8 mouse cellular contexts compared by ENCODE assay signal in genomic region chr10:84530388-84530787, GRCm38 (mm10). TPM values are rescaled to one million over a fixed set of nuclear protein-coding genes. Genes with fewer than 3 reads are reported as not detected.
DNase-seq lines count a peak whose midpoint lies in the region; ATAC-seq and TF ChIP-seq lines count a peak whose summit lies in the region.

No protein-coding gene starts in this region.

- peak in 1 of 2 experiments; percentile 39 for DNase-seq in heart, adult 2 months
- DNase-seq in heart, postnatal 25 days (ENCODE audit: low spot score), result no peak
- DNase-seq in brain, adult 2 months (ENCODE audit: low read depth, low spot score), result peak; percentile 47
- no peak for DNase-seq in ovary, postnatal 10 days (ENCODE audit: low spot score)
- no peak for DNase-seq in adrenal gland, postnatal 14 days
- no peak for DNase-seq in layer of hippocampus, adult 11-12 months (ENCODE audit: low spot score)

- no peaks in the 10 kb centered on the region for H3K79me2 ChIP-seq in heart, adult 2 months (replicated peaks; ENCODE audit: control insufficient read depth, insufficient read depth, low read length)

- H3K36me3 ChIP-seq in heart, adult 2 months (ENCODE audit: control insufficient read depth, insufficient read depth, low read length), result no peaks in the 10 kb centered on the region
- H3K36me3 ChIP-seq in heart, embryonic 16.5 days (ENCODE audit: control insufficient read depth, insufficient read depth), result peaks cover 33% of the 10 kb centered on the region
- peaks cover 32% of the 10 kb centered on the region for H3K36me3 ChIP-seq in midbrain, embryonic 13.5 days

- H3K9me3 ChIP-seq in heart, embryonic 16.5 days (replicated peaks; ENCODE audit: control insufficient read depth, low read length), result no peaks in the 10 kb centered on the region
- no peaks in the 10 kb centered on the region for H3K9me3 ChIP-seq in midbrain, embryonic 13.5 days

- no peak overlapping the region for H3K4me3 ChIP-seq in heart, adult 2 months
- H3K4me3 ChIP-seq in heart, embryonic 16.5 days (ENCODE audit: low read length), result peak overlapping the region; percentile 39
- peak overlapping the region; percentile 83; the same call in 1 of the 2 replicates for H3K4me3 ChIP-seq in midbrain, embryonic 13.5 days (replicated peaks)

- 0 out of 2 replicates have a peak overlapping the region, but pooled peaks have one; percentile 1 for H3K9ac ChIP-seq in heart, adult 2 months (ENCODE audit: low read depth, low read length)
- peak overlapping the region; percentile 37 for H3K9ac ChIP-seq in heart, embryonic 16.5 days (ENCODE audit: low read length)
- peak overlapping the region; percentile 97; the same call in 1 of the 2 replicates for H3K9ac ChIP-seq in midbrain, embryonic 13.5 days (replicated peaks)

- no peak for TF ChIP-seq POLR2A in heart, adult 2 months (IDR thresholded peaks at IDR 0.05; ENCODE audit: insufficient read depth, low read depth, low read length)

- ATAC-seq in heart, embryonic 16.5 days (replicated peaks; ENCODE audit: extremely low read depth, insufficient read depth, low FRiP score), result no peak
- ATAC-seq in midbrain, embryonic 13.5 days, result no peak

- TF ChIP-seq EP300 in heart, adult 2 months (IDR thresholded peaks at IDR 0.05; ENCODE audit: insufficient read depth, low read depth, low read length), result no peak

- H3K27me3 ChIP-seq in heart, adult 2 months (ENCODE audit: control insufficient read depth, insufficient read depth, low read length), result no peaks in the 10 kb centered on the region
- H3K27me3 ChIP-seq in heart, embryonic 16.5 days (ENCODE audit: control insufficient read depth, insufficient read depth, low read length), result no peaks in the 10 kb centered on the region
- H3K27me3 ChIP-seq in midbrain, embryonic 13.5 days, result no peaks in the 10 kb centered on the region

- no peak for TF ChIP-seq CTCF in heart, adult 2 months (IDR thresholded peaks at IDR 0.05)

- peak overlapping the region; percentile 78 for H3K4me2 ChIP-seq in heart, embryonic 16.5 days (ENCODE audit: low read depth, low read length)
- peak overlapping the region; percentile 69 for H3K4me2 ChIP-seq in midbrain, embryonic 13.5 days (replicated peaks)

- peaks cover 9% of the 10 kb centered on the region for H3K4me1 ChIP-seq in heart, adult 2 months (ENCODE audit: control insufficient read depth, insufficient read depth, low read length)
- H3K4me1 ChIP-seq in heart, embryonic 16.5 days (ENCODE audit: control insufficient read depth, insufficient read depth, low read length), result peaks cover 43% of the 10 kb centered on the region
- peaks cover 53% of the 10 kb centered on the region for H3K4me1 ChIP-seq in midbrain, embryonic 13.5 days (replicated peaks)

- peak overlapping the region; percentile 78 for H3K27ac ChIP-seq in heart, adult 2 months
- peak overlapping the region; percentile 95 for H3K27ac ChIP-seq in heart, embryonic 16.5 days (ENCODE audit: low read length)
- no peak overlapping the region for H3K27ac ChIP-seq in midbrain, embryonic 13.5 days

- WGBS in heart, adult 2 months, result 40% methylated on average over 8 of the region's 8 CpGs
- WGBS in heart, embryonic 16.5 days, result 29% methylated on average over 8 of the region's 8 CpGs
- WGBS in midbrain, embryonic 13.5 days, result 88% methylated on average over 8 of the region's 8 CpGs

- intact Hi-C loops in heart, adult 2 months (cut with DNase I), result loop anchor here (5.0 kb wide), 2 partner anchors 67 to 92 kb away; partner anchors contain the start of gene Polr3b
- intact Hi-C loops in heart, postnatal 25 days (cut with DNase I), result loop anchor here (5.0 kb wide), 1 partner anchor 92 kb away; the partner anchor contains the start of gene Polr3b

RNA-seq across cellular contexts. Expression of gene Ckap4, which starts 3.5 kb away (rescaled TPM):
- 10 to 100 TPM; 29.9 to 31.4 TPM for total RNA-seq in heart, adult 2 months (2021)
- 17.2 and 20.9 TPM in 2 replicates for polyA plus RNA-seq in heart, adult 2 months (2012; rRNA removed)
- 10 to 100 TPM; 32.7 to 41.8 TPM for total RNA-seq in heart, postnatal 25 days (2021)
- 56.5 and 75.5 TPM in 2 replicates for polyA plus RNA-seq in heart, embryonic 16.5 days (2015; fragmentation: Nextera tagmentation; extraction: Ambion mirVana)
- 48.7 and 60.9 TPM in 2 replicates for polyA plus RNA-seq in midbrain, embryonic 13.5 days (2015; fragmentation: Nextera tagmentation; extraction: Ambion mirVana)
- 57.7 and 61.3 TPM in 2 replicates for total RNA-seq in adrenal gland, postnatal 14 days (2021)

RNA-seq across cellular contexts. Expression of gene Tcp11l2, which starts 46.0 kb away (rescaled TPM):
- total RNA-seq in heart, adult 2 months (2021), result 100 to 1,000 TPM; 118 to 157 TPM
- 129 and 204 TPM in 2 replicates for polyA plus RNA-seq in heart, adult 2 months (2012; rRNA removed)
- 100 to 1,000 TPM; 106 to 145 TPM for total RNA-seq in heart, postnatal 25 days (2021)
- 35.1 and 39.5 TPM in 2 replicates for polyA plus RNA-seq in heart, embryonic 16.5 days (2015; fragmentation: Nextera tagmentation; extraction: Ambion mirVana)
- polyA plus RNA-seq in midbrain, embryonic 13.5 days (2015; fragmentation: Nextera tagmentation; extraction: Ambion mirVana), result 18.5 and 19.5 TPM in 2 replicates
- 52.3 and 53.0 TPM in 2 replicates for total RNA-seq in adrenal gland, postnatal 14 days (2021)

Comparison
In these comparisons a context has a peak if more than half of its experiments do, and no peak if none do; other contexts are left out.
1. H3K9ac ChIP-seq: peak in every context shown above with its lines; median percentile 97 in midbrain, embryonic 13.5 days; 37 in heart, embryonic 16.5 days; 1 in heart, adult 2 months.